Mouse (Mus musculus) intestine, embryonic 14.5 days (tissue): ENCODE data around the gene Bean1. TPM values are rescaled to one million over a fixed set of nuclear protein-coding genes. Genes with fewer than 3 reads are reported as not detected.

Experiments used
- ATAC-seq: fragments of 200-750 bp; cut with Nextera tagmentation; replicated peaks from 2 replicates; pipeline ENCODE4 v1.8.0; 2017; ENCODE audit warnings: low read depth, moderate number of reproducible peaks, moderate TSS enrichment, moderate library complexity; ENCODE audit not compliant: low FRiP score, low TSS enrichment
- DNase-seq: peaks from one replicate; pipeline ENCODE4 v3.0.0-alpha.2; 2018; ENCODE audit warnings: low spot score
- H3K27ac ChIP-seq: fragments of 300-500 bp; sonication (generic); 2 replicates; pipeline ENCODE4 v1.5.1; 2014; ENCODE audit warnings: low read depth, mild to moderate bottlenecking, control low read depth
- H3K27me3 ChIP-seq: fragments of 300-500 bp; sonication (generic); replicated peaks from 2 replicates; pipeline ENCODE4 v1.6.1; 2014; ENCODE audit warnings: low read length, control low read depth; ENCODE audit not compliant: control insufficient read depth, insufficient read depth
- H3K36me3 ChIP-seq: fragments of 300-500 bp; sonication (generic); 2 replicates; pipeline ENCODE4 v1.6.1; 2014; ENCODE audit warnings: low read length, control low read depth; ENCODE audit not compliant: control insufficient read depth, insufficient read depth
- H3K4me1 ChIP-seq: fragments of 300-500 bp; sonication (generic); replicated peaks from 2 replicates; pipeline ENCODE4 v1.6.1; 2014; ENCODE audit warnings: low read length, control low read depth, mixed read lengths; ENCODE audit not compliant: control insufficient read depth, insufficient read depth
- H3K4me2 ChIP-seq: fragments of 300-500 bp; sonication (generic); 2 replicates; pipeline ENCODE4 v1.6.1; 2014; ENCODE audit warnings: low read length
- H3K4me3 ChIP-seq: fragments of 300-500 bp; sonication (generic); 2 replicates; pipeline ENCODE4 v1.5.1; 2014; ENCODE audit warnings: low read depth, low read length, control low read depth, mixed read lengths
- H3K9ac ChIP-seq: fragments of 300-500 bp; sonication (generic); 2 replicates; pipeline ENCODE4 v1.6.1; 2014; ENCODE audit warnings: mild to moderate bottlenecking, low read length
- H3K9me3 ChIP-seq: fragments of 300-500 bp; sonication (generic); 2 replicates; pipeline ENCODE4 v1.6.1; 2016; ENCODE audit warnings: low read length, control low read depth; ENCODE audit not compliant: control insufficient read depth
- WGBS: fragments of 180-500 bp; shearing (Covaris S2); extraction: QIAGEN DNeasy Blood & Tissue Kit; methylation state at CpG from one replicate; pipeline ENCODE4 v1.1.7; 2014; 5-methylcytosine and 5-hydroxymethylcytosine counted together
- polyA plus RNA-seq: library from polyadenylated mRNA; unstranded; fragments of >200 nt; fragmentation: Nextera tagmentation; extraction: Ambion mirVana; gene quantifications from 2 replicates; pipeline ENCODE4 v1.2.1, GENCODE M21; 2014

The Bean1 gene
- polyA plus RNA-seq, 1 experiment from 2014 or later, result 2.3 TPM

GRCm38 (mm10) chr8:104219079-104219478, 48.8 kb downstream of the Bean1 start:
- H3K9me3 ChIP-seq, result 0 out of 2 replicates have a peak, but pooled peaks cover under 1% of the 10 kb centered on the region
- H3K4me2 ChIP-seq, result no peak overlapping the region
- no peaks in the 10 kb centered on the region for H3K27me3 ChIP-seq
- H3K36me3 ChIP-seq, result no peaks in the 10 kb centered on the region
- DNase-seq, result peak; percentile 67
- no peaks in the 10 kb centered on the region for H3K4me1 ChIP-seq
- no peak overlapping the region for H3K4me3 ChIP-seq
- no peak for ATAC-seq
- H3K9ac ChIP-seq, result no peak overlapping the region
- H3K27ac ChIP-seq, result no peak overlapping the region
- WGBS, result 30% methylated on average over 11 of the region's 11 CpGs

- H3K27me3 ChIP-seq, result no peaks in the 10 kb centered on the region
- H3K4me3 ChIP-seq, result no peak overlapping the region
- WGBS, result 40% methylated on average over 5 of the region's 5 CpGs
- no peak overlapping the region for H3K4me2 ChIP-seq
- no peak for ATAC-seq
- no peak overlapping the region for H3K27ac ChIP-seq
- DNase-seq, result peak; percentile 90
- no peaks in the 10 kb centered on the region for H3K36me3 ChIP-seq
- no peaks in the 10 kb centered on the region for H3K4me1 ChIP-seq
- 0 out of 2 replicates have a peak, but pooled peaks cover 3% of the 10 kb centered on the region for H3K9me3 ChIP-seq
- H3K9ac ChIP-seq, result no peak overlapping the region
These were observed 49.6 kb downstream of the Bean1 start for GRCm38 (mm10) chr8:104219806-104220205.

GRCm38 (mm10) chr8:104227048-104227447, 56.8 kb downstream of the Bean1 start:
- no peak overlapping the region for H3K27ac ChIP-seq
- no peak overlapping the region for H3K4me3 ChIP-seq
- H3K27me3 ChIP-seq, result no peaks in the 10 kb centered on the region
- no peak overlapping the region for H3K9ac ChIP-seq
- DNase-seq, result no peak
- no peak overlapping the region for H3K4me2 ChIP-seq
- 96% methylated on average over 5 of the region's 5 CpGs for whole genome bisulfite sequencing
- 0 out of 2 replicates have a peak, but pooled peaks cover 3% of the 10 kb centered on the region for H3K9me3 ChIP-seq
- no peaks in the 10 kb centered on the region for H3K4me1 ChIP-seq
- H3K36me3 ChIP-seq, result peaks cover 59% of the 10 kb centered on the region
- ATAC-seq, result no peak

GRCm38 (mm10) chr8:104230377-104230776, 60.1 kb downstream of the Bean1 start:
- Histone ChIP-seq H3K9me3 (no peaks in the 10 kb centered on the region), H3K36me3 (peaks cover 66% of the 10 kb centered on the region), H3K27me3 (no peaks in the 10 kb centered on the region), H3K4me3 (no peak overlapping the region), H3K4me2 (no peak overlapping the region), H3K4me1 (no peaks in the 10 kb centered on the region), H3K9ac (no peak overlapping the region), H3K27ac (no peak overlapping the region)
- 94% methylated on average over 9 of the region's 9 CpGs for WGBS
- DNase-seq, result no peak
- ATAC-seq, result no peak

- WGBS, result 97% methylated on average over 4 of the region's 4 CpGs
These were observed 61.8 kb downstream of the Bean1 start for GRCm38 (mm10) chr8:104232039-104232438.

GRCm38 (mm10) chr8:104232919-104233318, 62.7 kb downstream of the Bean1 start:
- Histone ChIP-seq H3K27ac (no peak overlapping the region), H3K9ac (no peak overlapping the region), H3K36me3 (peaks cover 64% of the 10 kb centered on the region), H3K27me3 (no peaks in the 10 kb centered on the region), H3K9me3 (no peaks in the 10 kb centered on the region), H3K4me2 (no peak overlapping the region), H3K4me3 (no peak overlapping the region), H3K4me1 (no peaks in the 10 kb centered on the region)
- ATAC-seq, result no peak
- 95% methylated on average over 5 of the region's 5 CpGs for WGBS
- no peak for DNase-seq

More at GRCm38 (mm10) chr8:104232039-104232438, 61.8 kb downstream of the Bean1 start:
- H3K4me3 ChIP-seq, result no peak overlapping the region
- no peaks in the 10 kb centered on the region for H3K27me3 ChIP-seq
- H3K9ac ChIP-seq, result no peak overlapping the region
- DNase-seq (no peak), ATAC-seq (no peak)
- H3K9me3 ChIP-seq, result no peaks in the 10 kb centered on the region
- H3K36me3 ChIP-seq, result peaks cover 64% of the 10 kb centered on the region
- no peak overlapping the region for H3K27ac ChIP-seq
- H3K4me1 ChIP-seq, result no peaks in the 10 kb centered on the region
- H3K4me2 ChIP-seq, result no peak overlapping the region

GRCm38 (mm10) chr8:104234573-104234972, 64.3 kb downstream of the Bean1 start:
- H3K9me3 ChIP-seq, result no peaks in the 10 kb centered on the region
- DNase-seq (no peak), ATAC-seq (no peak)
- no peak overlapping the region for H3K9ac ChIP-seq
- no peaks in the 10 kb centered on the region for H3K4me1 ChIP-seq
- H3K27ac ChIP-seq, result no peak overlapping the region
- no peaks in the 10 kb centered on the region for H3K27me3 ChIP-seq
- 42% methylated on average over 6 of the region's 6 CpGs for WGBS
- no peak overlapping the region for H3K4me3 ChIP-seq
- peaks cover 64% of the 10 kb centered on the region for H3K36me3 ChIP-seq
- no peak overlapping the region for H3K4me2 ChIP-seq

GRCm38 (mm10) chr8:104239418-104239861, 69.2 kb downstream of the Bean1 start:
- no peak for ATAC-seq
- DNase-seq, result no peak
- no peaks in the 10 kb centered on the region for H3K27me3 ChIP-seq
- peaks cover 67% of the 10 kb centered on the region for H3K36me3 ChIP-seq
- H3K4me3 ChIP-seq, result no peak overlapping the region
- WGBS, result 87% methylated on average over 10 of the region's 10 CpGs
- no peaks in the 10 kb centered on the region for H3K4me1 ChIP-seq
- H3K9ac ChIP-seq, result no peak overlapping the region
- no peaks in the 10 kb centered on the region for H3K9me3 ChIP-seq
- H3K4me2 ChIP-seq, result no peak overlapping the region
- no peak overlapping the region for H3K27ac ChIP-seq

GRCm38 (mm10) chr8:104242038-104242644, 71.9 kb downstream of the Bean1 start:
- H3K36me3 ChIP-seq, result peaks cover 64% of the 10 kb centered on the region
- no peak for DNase-seq

More at GRCm38 (mm10) chr8:104242038-104242644, 71.9 kb downstream of the Bean1 start:
- Histone ChIP-seq H3K4me2 (no peak overlapping the region), H3K4me1 (peaks cover 2% of the 10 kb centered on the region; the same call in 1 of the 2 replicates), H3K27ac (no peak overlapping the region), H3K9me3 (no peaks in the 10 kb centered on the region), H3K9ac (no peak overlapping the region), H3K4me3 (no peak overlapping the region), H3K27me3 (no peaks in the 10 kb centered on the region)
- no peak for ATAC-seq
- WGBS, result 77% methylated on average over 12 of the region's 12 CpGs
